Mouse (Mus musculus): ENCODE measurements at regions not wholly inside any gene's neighbourhood (a gene's known extent, or its start where the extent isn't known, plus 50 kb on each side); places are given as distances from the start of the nearest gene placed in this dataset.

GRCm38 (mm10) chr13:111044328-111045002 lies 210.3 kb upstream of the Actbl2 start:
- Histone ChIP-seq H3K4me3 (no peak overlapping the region), H3K27me3 (ENCODE audit: control insufficient read depth, insufficient read depth, insufficient read length) (no peaks in the 10 kb centered on the region), H3ac (ENCODE audit: control insufficient read depth, insufficient read length) (no peak overlapping the region), H3K79me2 (ENCODE audit: control insufficient read depth, insufficient read depth) (no peaks in the 10 kb centered on the region), H3K36me3 (ENCODE audit: control insufficient read depth, insufficient read depth) (no peaks in the 10 kb centered on the region), H3K4me2 (ENCODE audit: low read depth) (no peak overlapping the region)
- TF ChIP-seq CEBPB (IDR thresholded peaks at IDR 0.05; ENCODE audit: insufficient read depth, poor library complexity, severe bottlenecking) (no peak), E2F4 (IDR thresholded peaks at IDR 0.05; ENCODE audit: insufficient read depth) (no peak), SRF (IDR thresholded peaks at IDR 0.05; ENCODE audit: control insufficient read depth, insufficient read length, low read depth) (no peak), USF1 (IDR thresholded peaks at IDR 0.05; ENCODE audit: low read depth) (no peak)

- H3K79me2 ChIP-seq (ENCODE audit: control insufficient read depth, insufficient read depth): no peaks in the 10 kb centered on the region
- H3K4me2 ChIP-seq (ENCODE audit: low read depth): no peak overlapping the region
- TF ChIP-seq E2F4 (IDR thresholded peaks at IDR 0.05; ENCODE audit: insufficient read depth): no peak
- TF ChIP-seq CEBPB (IDR thresholded peaks at IDR 0.05; ENCODE audit: insufficient read depth, poor library complexity, severe bottlenecking): no peak
- no peak for TF ChIP-seq SRF (IDR thresholded peaks at IDR 0.05; ENCODE audit: control insufficient read depth, insufficient read length, low read depth)
- no peak for TF ChIP-seq MAX (IDR thresholded peaks at IDR 0.05; ENCODE audit: low read depth)
- no peak for TF ChIP-seq TCF3 (IDR thresholded peaks at IDR 0.05; ENCODE audit: insufficient read length, low read depth)
- TF ChIP-seq POLR2A (IDR thresholded peaks at IDR 0.05; ENCODE audit: insufficient read length, low read depth): no peak
- no peak for TF ChIP-seq MYOD1 (IDR thresholded peaks at IDR 0.05; ENCODE audit: control insufficient read depth in 1 of 3, insufficient read length in 2 of 3, low read depth in 2 of 3)
- no peak for TF ChIP-seq USF1 (IDR thresholded peaks at IDR 0.05; ENCODE audit: low read depth)
- TF ChIP-seq POLR2AphosphoS2 (IDR thresholded peaks at IDR 0.05; ENCODE audit: insufficient read length, low read depth): no peak
- TF ChIP-seq TCF12 (IDR thresholded peaks at IDR 0.05; ENCODE audit: insufficient read depth, poor library complexity, severe bottlenecking): no peak
- no peak for TF ChIP-seq MYOG (IDR thresholded peaks at IDR 0.05; ENCODE audit: control insufficient read depth in 1 of 3, insufficient read depth in 1 of 3, insufficient read length in 2 of 3, low read depth in 2 of 3)
- no peak for TF ChIP-seq REST (IDR thresholded peaks at IDR 0.05; ENCODE audit: insufficient read depth, insufficient read length)
These were observed 204.7 kb upstream of the Actbl2 start for GRCm38 (mm10) chr13:111050097-111050496.

GRCm38 (mm10) chr13:111055817-111056216 lies 199.0 kb upstream of the Actbl2 start:
- TF ChIP-seq USF1 (IDR thresholded peaks at IDR 0.05; ENCODE audit: low read depth) (no peak), REST (IDR thresholded peaks at IDR 0.05; ENCODE audit: insufficient read depth, insufficient read length) (no peak), E2F4 (IDR thresholded peaks at IDR 0.05; ENCODE audit: insufficient read depth) (no peak), MYOG (IDR thresholded peaks at IDR 0.05; ENCODE audit: control insufficient read depth in 1 of 3, insufficient read depth in 1 of 3, insufficient read length in 2 of 3, low read depth in 2 of 3) (no peak), MAX (IDR thresholded peaks at IDR 0.05; ENCODE audit: low read depth) (no peak), POLR2AphosphoS2 (IDR thresholded peaks at IDR 0.05; ENCODE audit: insufficient read length, low read depth) (no peak), POLR2A (IDR thresholded peaks at IDR 0.05; ENCODE audit: insufficient read length, low read depth) (no peak), TCF3 (IDR thresholded peaks at IDR 0.05; ENCODE audit: insufficient read length, low read depth) (no peak), SRF (IDR thresholded peaks at IDR 0.05; ENCODE audit: control insufficient read depth, insufficient read length, low read depth) (no peak), TCF12 (IDR thresholded peaks at IDR 0.05; ENCODE audit: insufficient read depth, poor library complexity, severe bottlenecking) (no peak), CEBPB (IDR thresholded peaks at IDR 0.05; ENCODE audit: insufficient read depth, poor library complexity, severe bottlenecking) (no peak), MYOD1 (IDR thresholded peaks at IDR 0.05; ENCODE audit: control insufficient read depth in 1 of 3, insufficient read length in 2 of 3, low read depth in 2 of 3) (no peak)
- H3K36me3 ChIP-seq (ENCODE audit: control insufficient read depth, insufficient read depth): no peaks in the 10 kb centered on the region

More at GRCm38 (mm10) chr13:111050097-111050496, 204.7 kb upstream of the Actbl2 start:
- Histone ChIP-seq H3ac (ENCODE audit: control insufficient read depth, insufficient read length) (no peak overlapping the region), H3K36me3 (ENCODE audit: control insufficient read depth, insufficient read depth) (no peaks in the 10 kb centered on the region), H3K4me3 (no peak overlapping the region), H3K27me3 (ENCODE audit: control insufficient read depth, insufficient read depth, insufficient read length) (no peaks in the 10 kb centered on the region)

GRCm38 (mm10) chr13:111087753-111088152 lies 167.1 kb upstream of the Actbl2 start:
- H3K36me3 ChIP-seq (ENCODE audit: control insufficient read depth, insufficient read depth): no peaks in the 10 kb centered on the region
- no peaks in the 10 kb centered on the region for H3K27me3 ChIP-seq (ENCODE audit: control insufficient read depth, insufficient read depth, insufficient read length)
- no peak for TF ChIP-seq POLR2AphosphoS2 (IDR thresholded peaks at IDR 0.05; ENCODE audit: insufficient read length, low read depth)
- TF ChIP-seq MYOG (IDR thresholded peaks at IDR 0.05; ENCODE audit: control insufficient read depth in 1 of 3, insufficient read depth in 1 of 3, insufficient read length in 2 of 3, low read depth in 2 of 3): no peak
- TF ChIP-seq E2F4 (IDR thresholded peaks at IDR 0.05; ENCODE audit: insufficient read depth): no peak
- no peak for TF ChIP-seq TCF3 (IDR thresholded peaks at IDR 0.05; ENCODE audit: insufficient read length, low read depth)
- no peak for TF ChIP-seq REST (IDR thresholded peaks at IDR 0.05; ENCODE audit: insufficient read depth, insufficient read length)
- no peak for TF ChIP-seq TCF12 (IDR thresholded peaks at IDR 0.05; ENCODE audit: insufficient read depth, poor library complexity, severe bottlenecking)
- no peak for TF ChIP-seq CEBPB (IDR thresholded peaks at IDR 0.05; ENCODE audit: insufficient read depth, poor library complexity, severe bottlenecking)
- no peak for TF ChIP-seq SRF (IDR thresholded peaks at IDR 0.05; ENCODE audit: control insufficient read depth, insufficient read length, low read depth)
- no peak for TF ChIP-seq MYOD1 (IDR thresholded peaks at IDR 0.05; ENCODE audit: control insufficient read depth in 1 of 3, insufficient read length in 2 of 3, low read depth in 2 of 3)
- no peak for TF ChIP-seq USF1 (IDR thresholded peaks at IDR 0.05; ENCODE audit: low read depth)
- no peak for TF ChIP-seq POLR2A (IDR thresholded peaks at IDR 0.05; ENCODE audit: insufficient read length, low read depth)
- TF ChIP-seq MAX (IDR thresholded peaks at IDR 0.05; ENCODE audit: low read depth): no peak
- no peak overlapping the region for H3K4me3 ChIP-seq
- H3ac ChIP-seq (ENCODE audit: control insufficient read depth, insufficient read length): no peak overlapping the region
- no peaks in the 10 kb centered on the region for H3K79me2 ChIP-seq (ENCODE audit: control insufficient read depth, insufficient read depth)
- H3K4me2 ChIP-seq (ENCODE audit: low read depth): no peak overlapping the region

More at GRCm38 (mm10) chr13:111055817-111056216, 199.0 kb upstream of the Actbl2 start:
- Histone ChIP-seq H3K27me3 (ENCODE audit: control insufficient read depth, insufficient read depth, insufficient read length) (no peaks in the 10 kb centered on the region), H3K79me2 (ENCODE audit: control insufficient read depth, insufficient read depth) (no peaks in the 10 kb centered on the region), H3K4me2 (ENCODE audit: low read depth) (no peak overlapping the region), H3K4me3 (no peak overlapping the region), H3ac (ENCODE audit: control insufficient read depth, insufficient read length) (no peak overlapping the region)

All from myocyte (in vitro differentiated cells).